Mouse (Mus musculus) embryonic facial prominence, embryonic 12.5 days (tissue): ENCODE results near the gene Ubn2. TPM values are rescaled to one million over a fixed set of nuclear protein-coding genes. Genes with fewer than 3 reads are reported as not detected.

Source experiments
- ATAC-seq: fragments of 200-750 bp; cut with Nextera tagmentation; 2 replicates; pipeline ENCODE4 v1.8.0; 2017; ENCODE audit not compliant: insufficient number of reproducible peaks, insufficient read depth, low FRiP score, low TSS enrichment
- H3K27ac ChIP-seq: fragments of 300-500 bp; sonication (generic); 2 replicates; pipeline ENCODE4 v1.5.1; 2016; ENCODE audit warnings: mild to moderate bottlenecking
- H3K27me3 ChIP-seq: fragments of 300-500 bp; sonication (generic); 2 replicates; pipeline ENCODE4 v1.6.1; 2016; ENCODE audit warnings: mild to moderate bottlenecking, moderate library complexity
- H3K36me3 ChIP-seq: fragments of 300-500 bp; sonication (generic); 2 replicates; pipeline ENCODE4 v1.6.1; 2016; ENCODE audit warnings: mild to moderate bottlenecking
- H3K4me1 ChIP-seq: fragments of 300-500 bp; sonication (generic); 2 replicates; pipeline ENCODE4 v1.6.1; 2016
- H3K4me2 ChIP-seq: fragments of 300-500 bp; sonication (generic); replicated peaks from 2 replicates; pipeline ENCODE4 v1.6.1; 2016; ENCODE audit warnings: mild to moderate bottlenecking, moderate library complexity
- H3K4me3 ChIP-seq: fragments of 300-500 bp; sonication (generic); 2 replicates; pipeline ENCODE4 v1.5.1; 2016; ENCODE audit warnings: mild to moderate bottlenecking
- H3K9ac ChIP-seq: fragments of 300-500 bp; sonication (generic); 2 replicates; pipeline ENCODE4 v1.6.1; 2016; ENCODE audit warnings: mild to moderate bottlenecking, moderate library complexity
- H3K9me3 ChIP-seq: fragments of 300-500 bp; sonication (generic); 2 replicates; pipeline ENCODE4 v1.6.1; 2016; ENCODE audit warnings: mild to moderate bottlenecking, moderate library complexity
- WGBS: fragments of 180-500 bp; shearing (Covaris S2); methylation state at CpG from one replicate; pipeline ENCODE4 v1.1.7; 2016; 5-methylcytosine and 5-hydroxymethylcytosine counted together
- polyA plus RNA-seq: library from polyadenylated mRNA; unstranded; fragments of >200 nt; fragmentation: Nextera tagmentation; extraction: Ambion mirVana; gene quantifications from 2 replicates; pipeline ENCODE4 v1.2.1, GENCODE M21; 2016

Ubn2 gene
- polyA plus RNA-seq, 1 experiment from 2014 or later = 17.1 TPM

DNA sequence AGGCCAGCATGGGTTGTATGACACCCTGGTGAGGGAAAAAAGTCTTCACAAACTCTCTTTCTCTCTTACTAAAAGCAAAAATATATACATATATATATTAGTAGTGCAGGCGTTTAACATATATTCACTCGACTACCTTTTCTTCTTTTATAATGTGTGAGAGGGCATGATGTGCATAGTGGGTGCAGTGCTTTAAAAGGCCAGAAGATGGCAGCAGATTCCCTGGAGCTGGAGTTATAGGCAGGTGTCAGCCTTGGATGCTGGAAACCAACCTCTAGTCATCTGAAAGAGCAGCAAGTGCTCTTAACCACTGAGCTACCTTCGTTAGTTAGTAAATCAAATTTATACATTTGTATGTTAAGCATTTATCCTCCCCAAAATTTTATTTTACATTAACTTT, 58.8 kb downstream of the Ubn2 start:
- Histone ChIP-seq H3K9ac (no peak overlapping the region), H3K27ac (no peak overlapping the region), H3K27me3 (no peaks in the 10 kb centered on the region), H3K4me3 (no peak overlapping the region), H3K9me3 (no peaks in the 10 kb centered on the region), H3K36me3 (peaks cover 31% of the 10 kb centered on the region), H3K4me1 (no peaks in the 10 kb centered on the region), H3K4me2 (no peak overlapping the region)
- 88% methylated on average over 3 of the region's 3 CpGs for WGBS
- no peak for ATAC-seq

GRCm38 (mm10) chr6:38495641-38496040, 61.9 kb downstream of the Ubn2 start:
- Histone ChIP-seq H3K4me1 (no peaks in the 10 kb centered on the region), H3K27ac (no peak overlapping the region), H3K27me3 (no peaks in the 10 kb centered on the region), H3K4me2 (no peak overlapping the region), H3K36me3 (peaks cover 49% of the 10 kb centered on the region), H3K9me3 (no peaks in the 10 kb centered on the region), H3K4me3 (no peak overlapping the region), H3K9ac (no peak overlapping the region)
- WGBS = 69% methylated on average over 4 of the region's 4 CpGs
- no peak for ATAC-seq

DNA sequence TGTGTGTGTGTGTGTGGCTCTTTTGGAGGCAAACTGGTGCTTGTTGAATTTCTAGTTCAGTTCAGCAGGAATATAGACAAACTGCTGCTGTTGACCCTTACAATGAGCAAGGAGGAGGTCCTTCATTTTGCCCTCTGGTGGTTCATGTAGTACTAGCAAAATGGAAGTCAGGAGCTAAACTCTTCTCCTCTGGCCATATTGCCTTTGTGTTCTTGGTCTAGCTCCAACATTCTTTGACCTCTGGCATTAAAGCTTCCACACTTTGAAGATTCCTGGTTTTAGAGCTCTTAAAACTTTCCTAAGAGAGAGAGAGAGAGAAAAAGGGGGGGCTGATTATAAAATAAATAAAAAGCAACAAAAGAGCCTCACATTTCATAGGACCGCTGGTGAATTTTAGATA, 78.3 kb downstream of the Ubn2 start:
- no peak for ATAC-seq
- no peaks in the 10 kb centered on the region for H3K27me3 ChIP-seq
- no peak overlapping the region for H3K4me3 ChIP-seq
- H3K9me3 ChIP-seq = no peaks in the 10 kb centered on the region
- 86% methylated on average over 1 of the region's 1 CpGs for WGBS
- H3K27ac ChIP-seq = no peak overlapping the region
- no peak overlapping the region for H3K9ac ChIP-seq
- no peaks in the 10 kb centered on the region for H3K36me3 ChIP-seq
- no peaks in the 10 kb centered on the region for H3K4me1 ChIP-seq
- H3K4me2 ChIP-seq = no peak overlapping the region

- no peak overlapping the region for H3K4me2 ChIP-seq
- no peaks in the 10 kb centered on the region for H3K27me3 ChIP-seq
- ATAC-seq = no peak
- H3K36me3 ChIP-seq = no peaks in the 10 kb centered on the region
- H3K27ac ChIP-seq = no peak overlapping the region
- no peaks in the 10 kb centered on the region for H3K4me1 ChIP-seq
- no peak overlapping the region for H3K9ac ChIP-seq
- H3K4me3 ChIP-seq = no peak overlapping the region
- H3K9me3 ChIP-seq = no peaks in the 10 kb centered on the region
These were observed 79.1 kb downstream of the Ubn2 start for GRCm38 (mm10) chr6:38512830-38513229.

DNA sequence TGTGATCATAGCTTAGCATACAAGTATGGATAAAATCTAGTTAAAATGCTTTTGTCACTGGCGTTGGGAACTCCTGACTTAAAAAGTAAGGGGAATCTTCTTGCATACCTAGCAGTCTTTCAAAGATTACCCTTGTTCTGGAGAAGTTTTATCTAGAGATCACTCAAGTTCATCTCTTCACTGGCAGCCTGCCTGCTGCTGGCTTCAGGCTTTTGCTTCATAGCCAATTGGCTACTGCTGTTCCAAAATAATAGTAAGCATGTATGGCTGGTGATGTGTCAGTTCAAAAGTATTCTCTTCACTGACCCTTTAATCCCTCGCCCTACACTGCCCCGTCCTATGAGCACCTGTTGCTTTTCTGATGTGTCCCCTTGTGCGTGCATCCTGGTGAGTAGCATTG, 81.5 kb downstream of the Ubn2 start:
- no peak overlapping the region for H3K9ac ChIP-seq
- no peaks in the 10 kb centered on the region for H3K4me1 ChIP-seq
- no peaks in the 10 kb centered on the region for H3K27me3 ChIP-seq
- no peak overlapping the region for H3K4me3 ChIP-seq
- no peaks in the 10 kb centered on the region for H3K9me3 ChIP-seq
- no peak overlapping the region for H3K27ac ChIP-seq
- 91% methylated on average over 4 of the region's 4 CpGs for WGBS
- ATAC-seq = no peak
- H3K36me3 ChIP-seq = no peaks in the 10 kb centered on the region
- H3K4me2 ChIP-seq = no peak overlapping the region

GRCm38 (mm10) chr6:38523851-38524250, 90.1 kb downstream of the Ubn2 start:
- ATAC-seq = no peak
- 23% methylated on average over 8 of the region's 8 CpGs for WGBS

GRCm38 (mm10) chr6:38531211-38531820, 97.6 kb downstream of the Ubn2 start:
- ATAC-seq = no peak
- 33% methylated on average over 5 of the region's 5 CpGs for WGBS
- H3K27me3 ChIP-seq = no peaks in the 10 kb centered on the region
- H3K4me3 ChIP-seq = no peak overlapping the region
- H3K4me1 ChIP-seq = 0 out of 2 replicates have a peak, but pooled peaks cover 2% of the 10 kb centered on the region
- H3K4me2 ChIP-seq = no peak overlapping the region
- H3K36me3 ChIP-seq = no peaks in the 10 kb centered on the region
- H3K9me3 ChIP-seq = no peaks in the 10 kb centered on the region
- no peak overlapping the region for H3K9ac ChIP-seq
- no peak overlapping the region for H3K27ac ChIP-seq

More at GRCm38 (mm10) chr6:38523851-38524250, 90.1 kb downstream of the Ubn2 start:
- no peak overlapping the region for H3K9ac ChIP-seq
- no peak overlapping the region for H3K27ac ChIP-seq
- no peaks in the 10 kb centered on the region for H3K4me1 ChIP-seq
- H3K4me2 ChIP-seq = no peak overlapping the region
- no peaks in the 10 kb centered on the region for H3K9me3 ChIP-seq
- H3K36me3 ChIP-seq = no peaks in the 10 kb centered on the region
- H3K27me3 ChIP-seq = no peaks in the 10 kb centered on the region
- H3K4me3 ChIP-seq = no peak overlapping the region

GRCm38 (mm10) chr6:38532500-38533420, 99.0 kb downstream of the Ubn2 start:
- WGBS = 6% methylated on average over 25 of the region's 25 CpGs
- peak overlapping the region; percentile 69 for H3K9ac ChIP-seq
- peak; percentile 3; the same call in 1 of the 2 replicates for ATAC-seq
- no peaks in the 10 kb centered on the region for H3K27me3 ChIP-seq
- H3K27ac ChIP-seq = peak overlapping the region; percentile 96
- 0 out of 2 replicates have a peak, but pooled peaks cover 2% of the 10 kb centered on the region for H3K4me1 ChIP-seq
- H3K4me2 ChIP-seq = peak overlapping the region; percentile 69
- no peaks in the 10 kb centered on the region for H3K36me3 ChIP-seq
- no peaks in the 10 kb centered on the region for H3K9me3 ChIP-seq
- H3K4me3 ChIP-seq = peak overlapping the region; percentile 71

GRCm38 (mm10) chr6:38533428-38534405, 100.0 kb downstream of the Ubn2 start, which contains the start of gene Fmc1:
TSS of gene Fmc1 (plus strand) at chr6:38533502.
- 4% methylated on average over 41 of the region's 41 CpGs for WGBS
- peak; percentile 91 for ATAC-seq
- Histone ChIP-seq H3K36me3 (no peaks in the 10 kb centered on the region), H3K4me1 (0 out of 2 replicates have a peak, but pooled peaks cover 2% of the 10 kb centered on the region), H3K4me3 (peak within 1 kb of the TSS; percentile 71), H3K9me3 (no peaks in the 10 kb centered on the region), H3K27me3 (no peaks in the 10 kb centered on the region), H3K9ac (peak within 1 kb of the TSS; percentile 77), H3K4me2 (peak within 1 kb of the TSS; percentile 69), H3K27ac (peak within 1 kb of the TSS; percentile 96)

GRCm38 (mm10) chr6:38534640-38535365, 101.1 kb downstream of the Ubn2 start:
- Histone ChIP-seq H3K4me1 (0 out of 2 replicates have a peak, but pooled peaks cover 2% of the 10 kb centered on the region), H3K36me3 (no peaks in the 10 kb centered on the region)
- WGBS = under 1% methylated on average over 53 of the region's 53 CpGs

More at GRCm38 (mm10) chr6:38534640-38535365, 101.1 kb downstream of the Ubn2 start:
- peak overlapping the region; percentile 71 for H3K4me3 ChIP-seq
- no peaks in the 10 kb centered on the region for H3K27me3 ChIP-seq
- peak overlapping the region; percentile 96 for H3K27ac ChIP-seq
- H3K9ac ChIP-seq = peak overlapping the region; percentile 77
- peak overlapping the region; percentile 63 for H3K4me2 ChIP-seq
- H3K9me3 ChIP-seq = no peaks in the 10 kb centered on the region
- peak; percentile 68 for ATAC-seq
